Mouse (Mus musculus) left cerebral cortex, postnatal 25 days (tissue): ENCODE results near the gene Ddah1. TPM values are rescaled to one million over a fixed set of nuclear protein-coding genes. Genes with fewer than 3 reads are reported as not detected.

Source experiments
- DNase-seq, 2 experiments: peaks; one replicate each; pipeline ENCODE4 v3.0.0; 2022; ENCODE audit warnings: low spot score in 2 of 2, mixed read lengths in 1 of 2
- intact Hi-C: fragments of 180-260 bp; cut with DNase I; formaldehyde crosslinking; loops from one replicate; pipeline ENCODE4 v1.15.1; 2025
- total RNA-seq, 2 experiments: library from RNA; stranded (reverse); gene quantifications; 2 replicates each; pipeline ENCODE4 v1.2.3; 2021

Ddah1 gene
- total RNA-seq, result 10 to 100 TPM; 63.8 to 65.5 TPM

DNA sequence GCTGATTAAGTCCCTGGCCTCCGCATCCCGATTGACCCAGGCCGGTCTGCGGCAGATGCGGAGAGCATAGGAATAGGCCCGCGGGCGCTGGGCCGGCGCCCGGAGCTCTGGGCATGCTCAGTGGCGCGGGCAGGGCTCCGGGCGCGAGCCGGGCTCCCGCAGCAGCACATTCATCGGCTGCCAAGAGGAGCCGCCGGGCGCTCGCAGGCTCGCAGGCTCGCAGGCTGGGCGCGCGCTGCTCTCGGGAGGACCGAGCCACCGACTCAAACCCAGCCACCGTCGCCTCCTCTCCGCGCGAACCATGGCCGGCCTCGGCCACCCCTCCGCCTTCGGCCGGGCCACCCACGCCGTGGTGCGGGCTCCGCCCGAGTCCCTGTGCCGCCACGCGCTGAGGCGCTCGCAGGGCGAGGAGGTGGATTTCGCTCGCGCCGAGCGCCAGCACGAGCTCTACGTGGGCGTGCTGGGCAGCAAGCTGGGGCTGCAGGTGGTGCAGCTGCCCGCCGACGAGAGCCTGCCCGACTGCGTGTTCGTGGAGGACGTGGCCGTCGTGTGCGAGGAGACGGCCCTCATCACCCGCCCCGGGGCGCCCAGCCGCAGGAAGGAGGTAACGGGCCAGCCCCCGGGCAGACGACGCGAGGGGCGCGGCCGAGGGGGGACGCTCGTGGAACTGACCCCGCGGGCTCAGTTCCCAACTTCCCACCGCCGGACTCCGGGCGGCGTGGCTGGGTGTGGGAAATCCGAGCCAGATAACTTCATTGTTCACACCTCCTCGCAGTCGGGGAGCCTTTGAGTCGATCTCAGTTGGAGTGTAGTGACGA is at the start of gene Ddah1:
Gene Ddah1, plus strand, starts transcription at position 115 of the 818 bp plus-strand sequence.
- intact Hi-C loops, result loop anchor here (1.0 to 2.0 kb wide), 3 partner anchors 53 to 108 kb away; no protein-coding TSS in a partner anchor
- peak; percentile 73 to 81 for DNase-seq

DNA sequence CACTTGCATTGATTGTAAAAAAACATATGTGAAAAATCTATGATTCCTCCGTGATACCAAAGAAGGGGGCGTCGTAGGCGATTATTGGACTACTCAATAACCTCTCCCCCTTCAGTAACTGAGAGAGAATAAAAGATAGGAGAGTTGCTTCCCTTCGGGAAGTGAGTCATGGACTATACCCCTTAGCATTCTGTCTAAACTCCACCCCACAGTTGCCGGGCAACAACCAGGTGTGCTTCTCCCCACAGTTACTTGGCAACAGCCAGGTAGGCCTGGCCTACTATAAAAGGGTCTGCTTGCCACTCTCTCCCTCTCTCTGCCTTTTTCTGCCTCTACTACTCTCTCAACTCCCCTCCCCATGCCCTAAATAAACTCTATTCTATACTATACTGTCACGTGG is 42.6 kb upstream of the Ddah1 start:
- DNase-seq, result no peak
- intact Hi-C loops, result no loop called here

DNA sequence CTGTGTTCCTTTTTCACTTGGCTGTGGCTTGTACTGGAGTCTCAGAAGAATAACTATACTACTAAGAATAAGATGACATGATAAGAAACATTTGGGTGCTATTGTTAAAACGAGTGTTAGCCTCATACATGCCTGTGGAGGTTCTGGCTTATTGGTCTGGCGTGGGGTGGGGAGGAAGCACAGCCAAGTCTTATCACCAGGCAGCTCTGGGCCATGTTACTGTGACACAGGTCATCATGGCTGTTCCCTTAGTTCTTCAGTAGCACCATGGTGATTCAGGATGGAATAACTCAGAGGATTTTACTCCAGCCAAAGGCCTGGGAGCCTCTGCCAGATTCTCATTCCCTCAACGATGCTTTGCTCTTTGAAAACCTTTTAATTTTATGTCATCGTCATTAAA is 38.8 kb upstream of the Ddah1 start:
- no peak for DNase-seq
- intact Hi-C loops, result loop anchor here (10.0 kb wide), 1 partner anchor 185 kb away; no protein-coding TSS in a partner anchor

DNA sequence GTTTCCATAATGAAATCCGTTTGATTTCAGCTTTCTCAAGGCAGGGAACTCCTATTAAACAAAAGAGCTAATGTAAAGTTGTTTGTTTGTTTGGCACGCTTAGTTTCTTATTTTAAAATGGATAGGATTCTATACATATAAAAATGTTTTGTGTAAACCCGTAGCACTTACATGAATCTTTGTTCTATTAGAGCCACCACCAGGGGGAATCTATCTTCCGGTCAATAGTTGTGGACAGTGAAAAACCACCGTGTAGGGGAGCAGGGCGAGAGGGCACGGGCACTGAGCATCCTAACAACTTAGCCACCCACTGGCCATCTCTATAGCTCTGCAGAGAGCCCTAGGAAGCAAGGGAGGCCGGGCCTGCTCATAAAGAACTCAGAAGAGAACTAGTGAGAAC is 33.4 kb upstream of the Ddah1 start:
- intact Hi-C loops, result loop anchor here (10.0 kb wide), 1 partner anchor 180 kb away; no protein-coding TSS in a partner anchor
- no peak for DNase-seq

DNA sequence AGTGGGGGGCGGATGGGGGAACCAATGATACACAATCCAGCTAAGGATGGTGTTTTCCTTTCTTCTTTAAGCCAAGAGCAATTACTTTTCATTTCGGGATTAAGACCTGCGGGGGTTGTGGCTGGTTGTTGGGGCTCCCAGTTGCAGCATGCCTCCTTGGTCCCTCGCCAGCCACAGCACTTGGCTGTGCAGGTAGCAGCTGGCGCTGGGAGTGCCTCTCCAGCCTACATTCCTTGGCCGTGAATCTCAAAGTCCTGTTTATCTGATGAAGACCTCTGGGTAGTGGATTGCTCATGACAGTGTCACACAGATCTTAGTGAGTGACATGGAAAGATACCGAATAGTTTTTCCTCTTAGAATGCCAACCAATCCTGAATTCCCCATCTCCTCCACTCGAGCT is 30.1 kb upstream of the Ddah1 start:
- intact Hi-C loops, result loop anchor here (10.0 kb wide), 1 partner anchor 176 kb away; no protein-coding TSS in a partner anchor
- DNase-seq, result no peak

DNA sequence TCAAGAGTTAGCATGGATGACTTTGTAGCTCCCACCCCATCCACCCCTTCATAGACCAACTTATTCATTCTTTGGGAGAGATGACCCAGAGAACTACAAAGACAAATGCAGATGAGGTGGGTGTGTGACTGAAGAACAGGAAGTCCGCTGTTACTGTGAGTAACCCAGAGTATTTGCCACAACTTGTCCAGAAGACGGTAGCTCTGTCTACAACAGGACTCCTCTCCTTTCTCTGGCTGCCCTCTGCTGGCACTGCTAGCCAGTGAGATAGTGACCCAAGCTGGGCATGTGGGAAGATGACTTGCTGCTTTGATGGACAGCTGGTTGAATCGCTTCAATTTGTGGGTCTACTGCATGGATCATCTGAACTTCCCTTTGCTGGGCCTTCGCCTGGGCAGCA is 28.9 kb upstream of the Ddah1 start:
- intact Hi-C loops, result loop anchor here (1.0 to 10.0 kb wide), 2 partner anchors 145 to 175 kb away; no protein-coding TSS in a partner anchor
- DNase-seq, result peak in 1 of 2 experiments; percentile 7

DNA sequence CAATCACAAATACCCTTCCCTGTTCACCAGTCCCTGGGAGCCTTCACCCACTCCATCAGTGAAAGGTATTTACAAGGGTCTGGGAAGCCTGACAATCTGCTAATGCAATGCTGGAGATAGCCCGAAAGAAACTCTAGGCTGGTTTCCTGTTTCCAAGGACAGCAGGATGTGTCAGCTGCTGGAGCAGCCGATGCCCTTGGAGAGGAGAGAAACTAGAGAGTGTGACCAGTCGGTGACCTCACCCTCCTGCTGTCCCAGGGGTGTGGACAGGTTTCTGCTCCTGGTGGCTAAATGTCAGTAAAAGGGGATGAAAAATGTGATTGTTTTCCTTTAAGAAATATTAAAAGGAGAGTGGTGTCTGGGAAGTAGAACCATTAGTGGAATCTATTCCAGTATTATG is 28.4 kb upstream of the Ddah1 start:
- intact Hi-C loops, result no loop called here
- DNase-seq, result no peak

DNA sequence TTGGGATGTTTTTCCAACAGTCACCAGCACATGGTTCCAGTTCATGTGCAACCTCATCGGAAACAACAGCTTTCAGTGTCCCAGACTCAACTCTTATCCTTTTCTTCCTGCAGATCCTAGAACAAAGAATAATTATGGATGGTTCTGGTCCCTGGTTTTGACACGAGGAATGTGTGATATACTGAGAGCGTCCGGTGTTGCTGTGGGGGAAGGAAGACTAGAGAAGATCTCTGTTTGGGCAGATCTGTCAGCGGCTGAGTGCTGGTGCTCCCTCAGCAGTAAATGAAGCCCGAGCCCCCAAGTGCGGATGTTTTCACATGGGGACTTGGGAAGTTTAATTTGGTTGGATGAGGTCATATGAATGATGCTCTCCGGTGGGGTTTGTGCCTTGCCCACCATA is 23.6 kb upstream of the Ddah1 start:
- DNase-seq, result no peak
- intact Hi-C loops, result no loop called here

DNA sequence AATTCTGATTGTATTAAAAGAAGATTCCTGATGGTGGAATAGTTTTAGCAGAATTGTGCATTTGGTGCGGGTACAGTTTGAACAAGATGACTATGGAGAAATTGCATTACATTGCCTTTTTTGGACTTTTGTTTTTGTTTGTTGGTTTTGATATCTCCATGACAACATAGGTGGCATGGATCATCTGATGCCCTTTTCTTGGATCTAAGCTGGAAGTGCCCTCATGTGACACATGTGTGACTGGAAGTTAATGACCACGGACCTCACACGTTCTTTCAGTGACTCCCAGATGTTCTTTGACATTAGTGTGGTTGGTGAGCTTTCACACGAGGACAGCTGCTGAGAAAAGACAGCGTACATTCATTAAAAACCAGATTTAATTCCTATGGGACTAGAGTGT is 21.9 kb upstream of the Ddah1 start:
- intact Hi-C loops, result no loop called here

DNA sequence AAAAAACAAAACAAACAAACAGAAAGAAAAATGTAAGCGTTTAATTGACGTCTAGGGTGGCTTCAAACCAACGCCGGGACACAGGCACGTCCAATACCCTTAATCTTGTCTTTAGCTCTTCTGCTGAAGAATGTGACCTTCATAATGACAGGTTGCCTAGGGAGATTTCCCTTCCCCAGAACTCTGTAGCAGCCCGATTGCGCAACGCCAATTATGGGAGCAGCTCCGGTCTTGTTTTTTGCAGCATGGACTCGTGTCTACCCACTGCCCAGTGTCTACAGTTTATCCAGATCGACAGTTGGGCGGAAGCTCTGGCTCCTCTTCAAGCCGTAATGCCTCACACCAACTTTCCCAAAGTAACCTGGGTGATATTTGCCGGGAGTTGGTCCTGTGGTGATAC is 19.8 kb upstream of the Ddah1 start:
- intact Hi-C loops, result no loop called here
- no peak for DNase-seq

More for the DNA sequence above, 21.9 kb upstream of the Ddah1 start:
- no peak for DNase-seq

DNA sequence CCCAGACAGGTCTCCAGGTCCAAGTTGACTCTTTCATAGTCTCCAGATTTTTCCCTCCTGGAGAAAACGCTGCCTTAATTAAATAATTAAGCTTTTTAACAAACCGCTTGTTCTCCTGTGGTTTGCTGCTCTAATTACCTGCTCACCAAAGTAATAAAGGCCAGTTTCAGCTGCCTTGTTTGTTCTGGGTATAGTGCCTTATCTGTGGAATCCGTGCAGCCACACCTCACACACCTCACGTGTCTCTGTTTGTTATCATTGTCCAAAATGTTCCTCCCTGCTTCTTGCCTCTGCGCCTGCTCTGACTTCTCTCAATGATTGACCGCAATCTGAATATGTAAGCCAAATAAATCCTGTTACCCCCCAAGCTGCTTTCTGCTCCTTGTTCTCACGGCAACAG is 18.6 kb upstream of the Ddah1 start:
- no peak for DNase-seq
- intact Hi-C loops, result no loop called here

DNA sequence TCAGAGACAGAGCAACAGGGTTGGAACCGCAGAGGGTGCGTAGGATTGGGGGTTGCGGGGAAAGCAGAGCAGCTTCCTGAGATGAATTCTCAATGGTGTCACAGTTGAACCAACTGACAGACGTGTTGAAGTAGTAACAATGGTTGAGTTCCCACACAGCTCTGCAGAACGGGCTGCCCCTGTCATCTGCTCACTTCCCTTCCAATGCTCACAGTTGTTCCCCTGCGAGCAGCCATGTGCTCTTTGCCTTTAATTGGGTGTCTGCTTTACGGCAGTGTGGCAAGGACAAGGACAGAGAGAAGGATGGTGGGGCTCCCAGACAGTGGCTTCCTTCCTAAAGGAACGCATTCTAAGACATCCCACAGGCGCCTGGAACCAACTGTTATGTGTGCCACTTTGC is 15.4 kb upstream of the Ddah1 start:
- DNase-seq, result no peak
- intact Hi-C loops, result no loop called here

DNA sequence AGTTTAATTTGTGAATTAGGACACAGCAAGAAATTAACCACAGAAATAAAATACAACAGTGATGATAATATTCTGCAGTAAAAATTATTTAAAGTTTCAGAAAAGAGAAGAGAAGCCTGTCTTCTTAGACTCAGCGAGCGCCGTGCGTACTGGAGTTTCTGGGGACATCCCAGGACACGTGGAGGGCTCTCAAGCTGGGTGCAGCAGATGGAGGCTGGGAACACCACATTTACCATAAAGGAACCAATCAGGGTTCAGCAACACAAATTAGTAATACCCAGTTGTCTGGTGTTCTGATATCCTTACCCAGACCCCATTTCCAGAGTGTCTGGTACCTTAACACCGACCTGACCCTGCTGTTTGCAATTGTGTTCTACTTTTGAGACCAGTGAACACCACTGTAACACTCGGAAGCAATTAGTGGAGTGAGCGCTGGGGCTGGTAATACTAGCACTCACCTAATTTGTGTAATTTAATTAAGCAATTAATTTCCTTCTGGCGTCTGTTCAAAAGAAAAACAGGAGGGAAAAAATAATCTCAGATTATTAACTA is 14.9 kb upstream of the Ddah1 start:
- DNase-seq, result no peak
- intact Hi-C loops, result no loop called here

DNA sequence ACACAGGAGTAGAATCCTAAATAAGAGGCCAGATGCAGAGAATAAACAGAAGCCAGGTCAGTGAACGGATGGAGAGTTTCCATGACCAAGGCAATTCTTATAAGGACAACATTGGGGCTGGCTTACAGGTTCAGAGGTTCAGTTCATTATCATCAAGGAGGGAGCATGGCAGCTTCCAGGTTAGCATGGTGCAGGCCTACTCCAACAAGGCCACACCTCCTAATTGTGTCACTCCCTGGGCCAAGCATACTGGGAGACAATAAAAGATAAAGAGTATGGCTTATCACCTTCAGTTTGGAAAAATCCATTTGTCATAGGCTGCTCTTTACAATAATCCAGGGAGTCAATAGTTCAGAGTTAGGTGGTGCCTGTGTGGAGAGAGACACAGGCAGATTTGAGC is 9.8 kb upstream of the Ddah1 start:
- intact Hi-C loops, result no loop called here
- DNase-seq, result no peak

DNA sequence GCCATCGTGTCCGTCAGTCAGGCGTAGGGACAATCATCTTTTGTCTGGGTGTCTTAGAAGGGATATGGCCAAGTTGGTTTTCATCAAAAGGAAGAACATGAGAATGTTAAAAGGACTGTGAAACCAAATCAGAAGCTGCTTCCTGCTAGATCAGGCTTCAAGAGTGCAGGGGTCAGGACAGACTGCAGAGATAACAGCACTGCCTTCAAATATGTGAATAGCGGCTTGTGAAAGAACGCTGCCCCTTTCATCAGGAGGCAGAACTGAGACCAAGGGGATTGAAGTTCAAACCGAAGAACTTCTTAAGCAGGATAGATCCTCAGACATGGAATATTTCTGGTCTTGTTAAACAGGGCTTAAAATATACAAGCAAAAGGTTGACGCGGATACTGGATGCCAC is 2.0 kb upstream of the Ddah1 start:
- intact Hi-C loops, result no loop called here

DNA sequence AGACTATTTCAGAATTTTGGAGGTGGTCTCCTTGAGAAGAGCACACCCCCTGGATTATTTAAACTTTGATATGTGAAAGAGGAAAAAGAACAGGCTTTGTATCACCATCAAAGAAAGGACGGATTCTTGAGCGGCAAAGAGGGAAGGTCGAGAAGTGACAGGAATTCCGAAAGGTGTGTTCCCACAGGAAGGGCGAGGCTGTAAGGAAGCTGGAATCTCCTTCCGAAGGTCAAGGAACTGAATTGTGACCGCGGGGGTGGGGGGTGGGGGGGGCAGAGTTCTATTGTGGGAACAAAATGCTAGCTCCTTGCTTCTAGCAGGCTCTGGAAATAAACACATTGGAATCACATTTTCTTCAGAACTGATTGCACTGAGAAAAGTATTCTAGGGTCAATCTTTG is 1.3 kb upstream of the Ddah1 start:
- intact Hi-C loops, result no loop called here
- no peak for DNase-seq

More for the DNA sequence above, 2.0 kb upstream of the Ddah1 start:
- DNase-seq, result no peak

DNA sequence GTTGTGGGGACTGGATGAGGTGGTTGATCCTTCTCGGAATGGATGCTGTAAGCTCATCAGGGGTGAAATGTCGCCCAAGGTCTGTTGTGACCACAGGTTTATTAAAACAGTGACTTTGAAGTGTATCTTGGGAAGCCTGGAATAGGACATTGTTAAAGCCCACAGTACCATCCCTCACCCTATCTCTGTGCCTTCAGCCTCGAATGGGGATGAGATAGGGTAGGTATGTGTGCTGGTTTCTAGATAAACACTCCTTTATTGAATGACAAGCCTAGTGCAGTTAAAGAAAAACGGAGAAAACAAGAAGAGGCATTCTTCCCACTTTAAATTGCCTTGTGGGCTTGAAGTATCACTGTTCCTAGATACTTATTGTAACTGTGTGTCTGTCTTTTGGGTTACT is 631 bp upstream of the Ddah1 start:
- intact Hi-C loops, result loop anchor here (2.0 kb wide), 1 partner anchor 107 kb away; no protein-coding TSS in a partner anchor
- no peak for DNase-seq

DNA sequence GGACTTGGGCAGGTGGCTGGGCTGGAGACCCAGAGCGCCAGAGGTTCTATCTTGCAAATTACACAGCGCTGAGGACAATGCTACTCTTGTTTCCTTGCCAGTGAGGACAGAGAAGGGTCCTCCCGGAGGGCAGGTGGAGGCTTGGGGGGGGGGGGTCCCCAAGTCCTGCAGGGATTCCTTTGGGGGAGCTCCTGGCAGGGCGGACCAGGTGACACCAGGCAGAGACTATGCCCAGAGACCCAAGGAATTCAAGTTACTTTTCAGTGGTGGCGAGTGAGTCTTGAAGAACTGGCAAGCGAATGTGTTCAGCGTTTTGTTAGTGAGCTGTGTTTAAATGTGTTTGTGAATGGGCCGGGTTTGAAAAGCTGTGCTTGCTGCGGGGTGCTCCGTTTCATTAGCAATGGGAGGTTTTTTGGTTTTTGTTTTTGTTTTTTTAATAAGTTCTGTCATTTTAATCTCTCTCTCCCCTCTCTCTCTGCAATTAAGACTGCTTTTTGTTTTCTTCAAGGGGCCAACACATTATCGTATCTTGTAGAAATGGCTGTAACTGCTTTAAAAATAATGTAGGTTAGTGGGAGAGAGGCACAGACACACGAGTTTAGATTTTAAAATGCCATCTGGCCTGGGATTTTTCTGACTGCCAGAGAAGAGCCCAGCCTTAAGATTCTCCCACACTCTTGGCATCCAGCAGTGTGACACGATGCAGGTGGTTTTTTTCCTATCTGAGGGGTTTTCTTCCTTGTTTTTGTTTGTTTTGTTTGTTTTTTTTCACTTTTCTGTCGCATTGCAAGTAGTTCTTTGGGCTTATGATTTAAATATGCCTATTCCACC is 1.1 kb downstream of the Ddah1 start:
- intact Hi-C loops, result loop anchor here (1.0 to 2.0 kb wide), 3 partner anchors 54 to 109 kb away; no protein-coding TSS in a partner anchor
- DNase-seq, result peak; percentile 27 to 80

DNA sequence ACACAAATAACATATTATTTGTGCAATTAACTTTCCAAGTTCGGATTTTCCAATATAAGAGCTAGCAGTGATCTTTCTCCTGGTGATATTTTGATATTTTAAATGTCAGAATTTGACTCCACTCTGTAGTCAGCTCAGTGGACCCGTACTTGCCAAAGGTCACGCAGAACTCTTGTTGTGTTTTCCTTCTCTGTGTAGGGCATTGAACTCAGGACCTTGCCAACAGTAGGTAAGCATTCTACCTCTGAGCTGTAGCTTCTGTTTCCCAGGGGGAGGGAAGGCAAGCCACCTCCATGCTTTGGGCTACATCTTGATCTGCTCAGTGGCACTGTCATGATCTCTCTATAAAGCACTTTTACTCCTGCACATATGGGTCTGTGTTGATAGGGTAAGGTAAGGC is 2.1 kb downstream of the Ddah1 start:
- intact Hi-C loops, result no loop called here
- no peak for DNase-seq

DNA sequence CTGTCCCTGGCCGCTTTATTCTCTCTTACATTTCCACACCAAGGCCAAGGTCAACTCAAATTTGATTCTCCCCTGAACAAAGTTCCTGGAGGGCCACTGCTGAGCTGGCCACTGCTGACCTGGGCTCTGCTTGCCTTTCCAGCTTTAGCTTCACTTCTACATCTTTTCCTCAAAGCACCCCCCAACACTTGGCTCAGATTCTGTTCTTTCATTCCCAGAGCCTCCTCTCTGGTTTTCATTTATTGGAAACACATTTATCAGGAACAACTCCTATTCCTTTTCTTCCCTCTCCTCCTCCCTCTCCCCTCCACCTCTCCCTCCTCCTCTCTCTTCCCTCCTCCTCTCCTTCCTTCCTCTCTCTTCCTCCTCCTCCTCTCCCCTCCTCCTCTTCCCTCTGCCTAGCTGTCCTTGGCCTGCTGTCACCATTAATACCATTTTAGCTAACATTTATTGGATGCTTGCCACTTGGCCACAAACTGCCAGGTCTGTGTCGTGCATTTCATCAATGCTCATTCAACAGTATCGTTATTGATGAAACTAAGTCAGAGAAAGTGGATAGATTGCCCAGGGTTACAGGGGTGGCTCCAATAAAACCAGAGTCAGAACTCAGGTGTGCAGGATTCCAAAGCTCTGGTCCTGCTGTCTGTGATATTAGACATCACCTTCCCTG is 3.2 kb downstream of the Ddah1 start:
- intact Hi-C loops, result no loop called here
- no peak for DNase-seq
